Mouse (Mus musculus) forebrain, postnatal 0 days (tissue): Measurements from ENCODE around the gene Eif4g1. TPM values are rescaled to one million over a fixed set of nuclear protein-coding genes. Genes with fewer than 3 reads are reported as not detected.
A peak's percentile ranks its signal among the peaks of the same experiment; 100 is the strongest.

Experiments
- ATAC-seq: fragments of 200-750 bp; cut with Nextera tagmentation; 2 replicates; pipeline ENCODE4 v1.8.0; 2017; ENCODE audit warnings: mild to moderate bottlenecking, moderate library complexity
- DNase-seq: peaks from one replicate; pipeline ENCODE4 v3.0.0-alpha.2; 2015
- H3K27ac ChIP-seq: fragments of 300-500 bp; sonication (generic); 2 replicates; pipeline ENCODE4 v1.5.1; 2014; ENCODE audit warnings: low read depth, mild to moderate bottlenecking, antibody characterized with exemption, low read length, moderate library complexity, mixed read lengths
- H3K27me3 ChIP-seq: fragments of 300-500 bp; sonication (generic); 2 replicates; pipeline ENCODE4 v1.6.1; 2014; ENCODE audit warnings: mild to moderate bottlenecking, low read length, mixed read lengths; ENCODE audit not compliant: insufficient read depth
- H3K36me3 ChIP-seq: fragments of 300-500 bp; sonication (generic); 2 replicates; pipeline ENCODE4 v1.6.1; 2014; ENCODE audit warnings: mild to moderate bottlenecking, moderate library complexity; ENCODE audit not compliant: insufficient read depth
- H3K4me1 ChIP-seq: fragments of 300-500 bp; sonication (generic); 2 replicates; pipeline ENCODE4 v1.6.1; 2014; ENCODE audit warnings: antibody characterized with exemption; ENCODE audit not compliant: insufficient read depth
- H3K4me2 ChIP-seq: fragments of 300-500 bp; sonication (generic); 2 replicates; pipeline ENCODE4 v1.6.1; 2014; ENCODE audit warnings: low read depth, mild to moderate bottlenecking, moderate library complexity
- H3K4me3 ChIP-seq: fragments of 300-500 bp; sonication (generic); 2 replicates; pipeline ENCODE4 v1.5.1; 2014; ENCODE audit warnings: low read depth, low read length, mixed read lengths
- H3K9ac ChIP-seq: fragments of 300-500 bp; sonication (generic); 2 replicates; pipeline ENCODE4 v1.6.1; 2014; ENCODE audit warnings: mild to moderate bottlenecking
- H3K9me3 ChIP-seq: fragments of 300-500 bp; sonication (generic); 2 replicates; pipeline ENCODE4 v1.6.1; 2016; ENCODE audit warnings: low read length
- CTCF ChIP-seq: sonication (generic); IDR thresholded peaks from 2 replicates; pipeline ENCODE4 v1.5.1; 2016; ENCODE audit warnings: antibody characterized with exemption, control low read depth, low read depth
- WGBS: fragments of 180-500 bp; shearing (Covaris S2); extraction: QIAGEN DNeasy Blood & Tissue Kit; methylation state at CpG from one replicate; pipeline ENCODE4 v1.1.7; 2014; 5-methylcytosine and 5-hydroxymethylcytosine counted together
- polyA plus RNA-seq: library from polyadenylated mRNA; unstranded; fragments of >200 nt; fragmentation: Nextera tagmentation; extraction: Ambion mirVana; gene quantifications from 2 replicates; pipeline ENCODE4 v1.2.1, GENCODE M21; 2015
- total RNA-seq: library from RNA; depleted of rRNA; stranded (reverse); fragments of >200 nt; gene quantifications from 2 replicates; pipeline ENCODE4 v1.2.3, GENCODE M21; 2014

Eif4g1 gene
- total and polyA plus RNA-seq, 2 experiments from 2014 or later, result 111 to 282 TPM

DNA sequence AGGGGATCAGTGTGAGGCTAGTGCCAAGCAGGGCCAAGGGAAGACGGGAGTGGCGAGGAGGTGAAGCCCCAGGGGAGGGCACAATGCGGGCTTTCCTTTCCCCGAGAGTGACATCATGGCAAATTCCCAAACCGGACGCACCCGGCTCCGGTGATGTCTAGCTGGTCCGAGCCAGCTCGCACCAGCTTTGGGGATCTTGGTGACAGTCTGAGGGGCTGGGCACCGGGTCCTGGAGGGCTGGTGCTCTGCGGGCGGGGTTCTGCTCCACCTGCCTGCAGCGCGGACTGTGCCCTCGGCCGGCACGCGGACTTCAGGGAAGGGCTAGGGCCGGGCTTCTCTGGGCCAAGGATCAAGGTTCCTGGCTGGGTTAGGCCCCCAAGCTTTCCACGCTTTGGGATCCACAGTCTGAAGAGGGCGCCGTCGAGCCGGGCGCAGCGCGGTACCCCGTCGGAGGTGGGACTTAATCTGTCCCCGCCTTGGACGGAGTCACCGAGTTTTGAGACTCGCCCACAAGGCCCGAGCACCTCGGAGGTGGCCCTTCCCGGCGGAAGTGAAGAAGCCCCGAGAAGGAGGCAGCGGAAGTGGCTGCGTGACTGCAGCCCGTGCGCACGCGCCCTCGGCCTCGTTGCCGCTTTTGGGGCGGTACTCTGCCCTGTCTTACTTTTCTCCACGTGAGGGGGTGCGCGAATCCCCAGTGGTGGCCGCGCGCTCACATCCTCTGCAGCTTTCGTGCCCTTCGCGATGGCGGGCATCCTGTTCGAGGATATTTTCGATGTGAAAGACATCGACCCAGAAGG lies 49.3 kb downstream of the Eif4g1 start, which contains the start of the genes Polr2h and Clcn2:
Gene Polr2h, plus strand, starts transcription at position 485 of the 797 bp plus-strand sequence.
Gene Clcn2, minus strand, starts transcription at position 566 of the 797 bp plus-strand sequence.
- Histone ChIP-seq H3K9ac (peak within 1 kb of the TSS; percentile 84), H3K36me3 (peaks cover 25% of the 10 kb centered on the region), H3K4me3 (peak within 1 kb of the TSS; percentile 69), H3K4me1 (peaks cover 14% of the 10 kb centered on the region), H3K4me2 (peak within 1 kb of the TSS; percentile 84), H3K9me3 (no peaks in the 10 kb centered on the region), H3K27me3 (no peaks in the 10 kb centered on the region), H3K27ac (peak within 1 kb of the TSS; percentile 94)
- peak; percentile 66 for TF ChIP-seq CTCF
- DNase-seq (peak; percentile 96), ATAC-seq (peak; percentile 91)
- WGBS, result 2% methylated on average over 62 of the region's 62 CpGs

DNA sequence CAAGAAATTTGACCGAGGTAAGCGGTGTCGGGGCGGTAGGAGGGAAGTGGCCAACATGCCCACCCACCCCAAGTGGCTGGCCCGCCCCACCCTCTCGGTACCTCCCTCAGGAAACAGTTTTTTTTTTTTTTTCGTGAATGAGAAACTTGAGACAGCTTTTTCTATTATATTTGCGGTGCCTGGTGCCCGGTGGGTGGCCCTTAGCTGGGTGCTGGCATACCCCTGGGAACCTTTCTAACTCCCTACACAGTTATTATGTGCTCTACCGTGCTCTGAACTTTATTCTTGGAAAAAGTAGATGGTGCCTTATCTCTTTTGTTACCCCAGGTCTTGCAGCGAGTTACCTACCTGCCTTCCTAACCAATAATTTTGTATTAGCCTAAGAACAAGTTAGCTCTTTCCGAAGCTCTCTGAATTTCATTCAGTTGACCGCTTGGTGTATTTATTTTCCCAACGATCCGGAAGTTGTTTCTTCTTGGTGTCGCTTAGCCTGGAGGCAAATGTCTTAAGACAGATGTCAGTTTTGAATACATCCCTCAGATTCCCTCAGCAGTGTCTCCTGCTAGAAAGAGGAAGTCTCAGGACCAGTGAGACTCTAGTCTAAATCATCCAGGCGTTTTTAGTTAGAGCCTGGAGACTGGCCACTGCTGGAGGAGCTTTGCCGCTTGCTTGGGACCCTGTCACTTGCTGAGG lies 50.0 kb downstream of the Eif4g1 start:
- Histone ChIP-seq H3K4me3 (peak overlapping the region; percentile 69), H3K9ac (peak overlapping the region; percentile 84), H3K4me1 (peaks cover 14% of the 10 kb centered on the region), H3K4me2 (peak overlapping the region; percentile 84), H3K27ac (0 out of 2 replicates have a peak overlapping the region, but pooled peaks have one; percentile 29), H3K36me3 (peaks cover 22% of the 10 kb centered on the region), H3K9me3 (no peaks in the 10 kb centered on the region), H3K27me3 (no peaks in the 10 kb centered on the region)
- no peak for TF ChIP-seq CTCF
- DNase-seq (no peak), ATAC-seq (peak; percentile 8)
- 2% methylated on average over 18 of the region's 18 CpGs for WGBS

DNA sequence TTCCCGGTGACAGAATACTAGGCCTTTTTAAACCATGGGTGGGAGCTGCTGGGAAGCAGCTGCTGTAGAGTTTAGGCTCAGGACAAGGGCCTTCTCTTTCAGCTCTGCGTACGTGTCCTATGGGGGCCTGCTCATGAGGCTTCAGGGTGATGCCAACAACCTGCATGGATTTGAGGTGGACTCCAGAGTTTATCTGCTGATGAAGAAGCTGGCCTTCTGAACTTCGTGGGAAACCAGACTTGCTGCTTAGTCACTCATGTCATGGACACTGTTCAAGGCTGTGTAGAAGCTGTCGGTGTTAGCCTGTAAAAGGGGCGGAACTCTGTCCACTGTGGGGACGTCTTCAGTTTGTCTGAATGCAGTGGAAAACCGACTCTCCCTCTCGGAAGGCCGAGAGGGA lies 53.7 kb downstream of the Eif4g1 start:
- Histone ChIP-seq H3K4me2 (no peak overlapping the region), H3K9me3 (no peaks in the 10 kb centered on the region), H3K27ac (no peak overlapping the region), H3K27me3 (no peaks in the 10 kb centered on the region), H3K4me3 (no peak overlapping the region), H3K4me1 (peaks cover 4% of the 10 kb centered on the region; the same call in 1 of the 2 replicates), H3K36me3 (peaks cover 18% of the 10 kb centered on the region), H3K9ac (no peak overlapping the region)
- DNase-seq, result no peak
- no peak for ATAC-seq
- TF ChIP-seq CTCF, result no peak
- WGBS, result 89% methylated on average over 10 of the region's 10 CpGs

DNA sequence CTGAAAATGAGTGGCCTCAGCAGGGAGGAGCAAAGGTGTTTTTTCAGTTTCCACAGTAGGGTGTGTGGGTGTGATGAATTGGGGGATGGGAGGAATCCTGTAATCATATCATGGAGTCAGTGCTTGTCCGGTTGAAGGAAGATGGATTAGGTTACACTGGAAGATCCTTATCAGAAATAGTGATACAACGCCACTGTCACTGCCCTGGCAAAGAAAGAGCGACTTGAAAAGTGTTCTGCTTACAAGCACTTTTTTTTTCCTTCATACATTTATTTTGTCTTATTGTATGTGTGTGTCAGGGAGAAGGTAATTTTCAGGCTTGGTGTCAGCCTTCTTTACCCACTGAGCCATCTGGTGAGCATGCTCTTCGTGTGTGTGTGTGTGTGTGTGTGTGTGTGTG lies 54.6 kb downstream of the Eif4g1 start:
- H3K36me3 ChIP-seq, result peaks cover 18% of the 10 kb centered on the region
- no peak for TF ChIP-seq CTCF
- H3K4me3 ChIP-seq, result no peak overlapping the region
- peaks cover 4% of the 10 kb centered on the region; the same call in 1 of the 2 replicates for H3K4me1 ChIP-seq
- H3K9me3 ChIP-seq, result no peaks in the 10 kb centered on the region
- DNase-seq, result no peak
- no peaks in the 10 kb centered on the region for H3K27me3 ChIP-seq
- H3K27ac ChIP-seq, result no peak overlapping the region
- H3K9ac ChIP-seq, result no peak overlapping the region
- whole genome bisulfite sequencing, result 89% methylated on average over 4 of the region's 4 CpGs
- H3K4me2 ChIP-seq, result no peak overlapping the region
- ATAC-seq, result no peak

DNA sequence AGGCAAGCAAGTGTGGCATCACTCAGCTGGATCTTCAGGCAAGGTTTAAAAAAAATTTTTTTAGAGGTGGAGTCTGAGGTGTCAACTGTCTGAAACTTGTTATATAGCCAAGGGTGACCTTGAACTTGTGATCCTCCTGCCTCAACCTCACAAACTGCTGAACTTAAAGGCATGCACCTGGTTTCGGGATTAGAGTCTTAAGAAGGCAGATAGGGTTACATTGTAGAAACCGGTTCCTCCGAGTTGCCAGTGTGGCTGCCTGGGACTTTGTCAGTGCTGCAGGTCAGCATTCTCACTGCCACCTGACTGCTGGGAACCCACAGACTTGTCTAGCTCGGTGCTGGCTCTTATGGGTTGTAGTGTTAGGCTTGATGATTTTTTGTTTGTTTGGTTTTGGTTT lies 55.1 kb downstream of the Eif4g1 start:
- Histone ChIP-seq H3K4me1 (peaks cover 4% of the 10 kb centered on the region; the same call in 1 of the 2 replicates), H3K4me2 (no peak overlapping the region), H3K36me3 (peaks cover 18% of the 10 kb centered on the region), H3K4me3 (no peak overlapping the region), H3K27ac (no peak overlapping the region), H3K9me3 (no peaks in the 10 kb centered on the region), H3K27me3 (no peaks in the 10 kb centered on the region), H3K9ac (no peak overlapping the region)
- TF ChIP-seq CTCF, result no peak
- 69% methylated on average over 4 of the region's 4 CpGs for WGBS
- DNase-seq (no peak), ATAC-seq (no peak)

DNA sequence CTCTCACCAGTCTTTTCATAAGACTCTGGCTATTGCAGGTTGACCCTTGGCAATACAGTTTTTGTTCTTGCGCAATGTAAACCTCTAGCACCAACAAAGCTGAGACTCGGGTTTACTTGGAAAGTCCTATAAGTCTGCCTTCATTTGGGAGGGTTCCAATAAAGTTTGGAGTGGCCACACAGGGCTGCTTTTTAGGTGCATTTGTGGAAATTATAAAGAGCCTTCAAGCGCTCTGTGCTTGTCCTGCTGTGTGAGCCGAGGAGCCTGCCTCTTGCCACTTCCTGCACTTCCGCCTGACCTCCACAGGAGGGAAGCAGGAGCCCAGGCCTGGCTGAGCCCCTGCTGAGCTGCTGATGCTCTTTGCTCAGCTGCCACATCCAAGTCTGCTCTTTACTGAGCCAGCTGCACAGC lies 56.2 kb downstream of the Eif4g1 start:
- Histone ChIP-seq H3K9me3 (no peaks in the 10 kb centered on the region), H3K27me3 (no peaks in the 10 kb centered on the region), H3K4me3 (no peak overlapping the region), H3K36me3 (peaks cover 18% of the 10 kb centered on the region), H3K9ac (no peak overlapping the region), H3K27ac (no peak overlapping the region), H3K4me1 (no peaks in the 10 kb centered on the region), H3K4me2 (no peak overlapping the region)
- peak; percentile 78 for TF ChIP-seq CTCF
- DNase-seq (peak; percentile 60), ATAC-seq (peak; percentile 87)
- 36% methylated on average over 5 of the region's 5 CpGs for WGBS

DNA sequence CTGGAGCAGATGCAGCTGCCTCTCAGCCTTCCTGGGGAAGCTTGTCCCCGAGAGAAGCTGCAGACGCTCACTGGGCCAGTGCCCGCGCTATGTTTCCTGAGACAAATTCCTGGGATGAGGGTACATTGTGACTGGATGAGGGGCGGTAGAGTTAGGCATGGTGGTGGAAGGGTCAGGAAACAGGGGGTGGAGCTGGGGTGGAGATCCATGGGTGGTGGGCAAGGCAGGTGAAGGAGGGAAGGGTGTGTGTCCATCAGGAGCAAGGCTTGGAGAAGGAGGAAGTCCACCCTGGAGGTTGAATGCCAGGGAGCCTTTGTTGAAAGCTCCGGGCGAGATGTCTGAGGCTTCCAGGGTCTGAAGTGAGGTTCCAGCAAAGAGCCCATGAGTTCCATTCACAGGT lies 57.2 kb downstream of the Eif4g1 start:
- Histone ChIP-seq H3K36me3 (peaks cover 13% of the 10 kb centered on the region), H3K9me3 (no peaks in the 10 kb centered on the region), H3K9ac (no peak overlapping the region), H3K27ac (no peak overlapping the region), H3K4me1 (no peaks in the 10 kb centered on the region), H3K27me3 (no peaks in the 10 kb centered on the region), H3K4me2 (no peak overlapping the region), H3K4me3 (no peak overlapping the region)
- ATAC-seq (no peak), DNase-seq (no peak)
- 86% methylated on average over 7 of the region's 7 CpGs for WGBS
- no peak for TF ChIP-seq CTCF
